Mouse (Mus musculus) testis, postnatal 14 days (tissue): ENCODE measurements around the gene Atrn.

Experiments
- DNase-seq: peaks from one replicate; pipeline ENCODE4 v3.0.0; 2021; ENCODE audit warnings: low spot score

Atrn gene

DNA sequence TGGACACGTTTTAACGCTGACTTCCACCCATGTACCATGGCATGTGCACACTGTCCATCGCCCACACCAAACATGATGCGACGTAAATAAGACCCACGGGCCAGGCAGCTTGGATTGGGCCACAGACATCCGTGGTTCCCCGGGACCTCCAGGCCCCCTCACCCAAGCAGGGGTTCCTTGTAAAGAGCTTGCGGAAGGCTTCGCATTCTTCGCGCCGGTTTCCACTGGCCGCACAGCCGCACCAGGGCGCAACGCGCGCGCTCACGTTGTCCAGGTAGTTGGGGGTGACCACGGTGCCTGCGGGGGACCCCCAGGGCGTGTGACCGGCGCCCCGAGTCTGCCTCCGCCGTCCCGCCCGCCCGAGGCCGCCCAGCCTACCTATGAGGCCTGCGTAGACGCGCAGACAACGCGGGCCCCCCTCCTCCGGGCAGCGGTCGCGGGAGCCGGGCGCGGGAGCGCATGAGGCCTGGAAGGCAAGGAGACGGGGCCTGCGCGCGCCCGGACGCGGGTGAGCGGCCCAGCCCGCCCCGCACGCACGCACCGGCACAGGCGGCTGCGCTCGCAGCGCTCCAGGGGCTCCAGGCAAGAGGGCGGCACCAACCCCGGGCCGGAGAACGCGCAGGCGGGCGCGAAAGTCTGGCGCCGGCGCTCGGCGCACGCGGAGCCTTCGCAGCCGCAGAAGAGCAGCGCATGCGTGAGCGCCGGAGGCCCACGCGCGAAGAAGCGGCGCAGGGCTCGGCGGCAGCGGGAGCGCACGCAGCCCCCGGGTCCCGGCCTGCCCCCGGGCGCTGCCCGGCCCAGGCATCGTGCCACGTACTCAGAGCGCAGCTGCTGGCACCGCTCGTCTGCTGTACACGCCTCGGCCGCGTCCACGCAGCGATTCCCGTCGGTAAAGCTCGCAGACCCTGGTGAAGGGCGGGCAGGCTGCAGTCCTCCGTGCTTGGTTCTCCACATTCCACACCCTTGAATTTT lies 134.8 kb downstream of the Atrn start:
- peak; percentile 42 for DNase-seq

DNA sequence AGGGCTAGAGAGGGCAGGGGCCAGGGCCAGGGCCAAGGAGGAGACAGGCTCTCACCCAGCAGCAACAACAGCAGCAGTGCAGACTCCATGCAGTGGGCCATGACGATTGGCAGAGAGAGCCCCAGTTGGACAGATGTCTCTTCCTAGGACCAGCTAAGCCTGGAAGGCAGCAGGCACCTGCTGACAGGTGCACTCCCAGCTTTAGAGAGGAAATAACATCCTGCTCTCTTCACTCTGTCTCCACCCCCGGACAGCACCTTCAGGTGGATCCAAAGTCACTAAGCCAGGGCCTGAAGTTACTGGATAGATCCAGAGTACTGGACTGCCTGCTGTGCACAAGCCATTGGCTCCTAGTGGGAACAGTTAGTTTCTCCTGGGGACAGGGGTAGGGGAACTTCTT lies 136.7 kb downstream of the Atrn start, which contains the start of gene Gfra4:
Gene Gfra4, minus strand, starts transcription at position 101 of the 400 bp plus-strand sequence.
- no peak for DNase-seq

DNA sequence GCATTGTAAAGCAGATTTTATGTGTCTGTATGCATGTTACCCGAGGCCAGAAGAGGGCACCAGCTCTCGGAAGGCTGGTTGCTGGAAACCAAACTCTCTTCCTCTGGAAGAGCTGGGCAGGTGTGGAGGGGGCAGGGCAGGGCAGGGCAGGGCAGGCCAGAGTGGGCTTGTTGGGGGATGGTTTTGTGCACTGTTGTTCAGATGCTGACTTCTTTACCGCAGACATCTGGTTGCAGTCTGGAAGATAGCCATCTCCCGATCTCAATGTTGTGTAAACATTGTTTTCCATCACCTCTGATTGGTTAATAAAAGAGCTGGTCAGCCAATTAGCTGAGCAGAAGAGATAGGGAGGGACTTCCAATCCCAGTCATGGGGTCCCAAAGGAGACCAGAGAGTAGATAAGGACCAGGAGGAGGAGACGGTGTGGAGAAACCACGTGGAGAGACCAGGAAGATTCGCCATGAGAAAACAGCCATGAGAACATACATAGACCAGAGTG lies 138.1 kb downstream of the Atrn start:
- DNase-seq, result no peak

DNA sequence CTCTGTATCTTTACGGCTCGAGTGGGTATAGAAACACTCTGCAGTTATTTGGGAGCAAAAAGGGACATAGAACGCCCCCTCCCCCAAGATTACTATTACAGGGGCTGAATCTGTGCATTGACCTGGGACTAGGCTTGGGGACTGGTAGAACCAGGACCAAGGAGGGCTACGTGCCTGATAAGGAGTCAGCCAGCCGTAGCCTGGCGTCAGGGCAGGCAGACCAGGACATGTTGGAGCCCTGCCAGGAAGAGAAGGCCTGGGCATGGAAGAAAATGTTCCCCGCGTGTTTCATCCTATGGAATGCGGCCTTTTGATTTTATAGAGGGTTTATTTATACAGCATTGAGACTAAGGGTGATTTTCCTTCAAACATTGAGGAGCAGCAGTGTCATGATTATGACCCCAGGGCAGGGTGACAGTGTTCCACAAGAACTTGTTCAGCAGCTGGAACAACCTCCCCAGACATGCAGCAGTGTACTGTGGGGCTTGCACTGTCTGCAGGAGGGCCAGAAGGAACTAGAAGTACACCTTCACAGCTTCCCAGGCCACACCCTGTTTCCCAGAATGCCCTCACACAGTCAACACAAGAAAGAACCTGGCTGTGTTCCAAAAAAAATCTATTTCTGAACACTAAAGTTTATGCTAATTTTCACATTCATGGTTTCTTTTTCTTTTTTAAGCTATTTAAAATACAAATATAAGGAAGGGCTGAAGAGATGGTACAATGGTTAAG lies 138.9 kb downstream of the Atrn start:
- DNase-seq, result no peak

DNA sequence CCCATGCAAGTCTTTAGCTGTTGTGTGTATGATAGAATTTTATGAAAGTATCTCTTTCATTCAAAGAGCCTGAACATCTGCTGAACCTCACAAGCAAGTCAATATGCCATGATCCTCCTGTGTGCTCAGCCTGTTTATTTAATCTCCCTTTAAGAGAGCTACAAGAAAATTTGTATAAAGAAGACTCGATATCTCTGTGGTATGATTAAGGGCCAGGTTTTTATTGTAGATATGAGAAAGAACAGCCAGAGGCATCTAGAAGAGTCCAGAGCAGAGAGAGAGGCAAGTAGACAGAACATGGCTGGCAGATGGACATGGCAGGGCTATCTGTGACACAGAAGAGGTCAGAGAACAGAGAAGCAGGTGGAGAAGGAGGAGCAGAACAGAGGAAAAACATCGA lies 139.7 kb downstream of the Atrn start:
- DNase-seq, result no peak

DNA sequence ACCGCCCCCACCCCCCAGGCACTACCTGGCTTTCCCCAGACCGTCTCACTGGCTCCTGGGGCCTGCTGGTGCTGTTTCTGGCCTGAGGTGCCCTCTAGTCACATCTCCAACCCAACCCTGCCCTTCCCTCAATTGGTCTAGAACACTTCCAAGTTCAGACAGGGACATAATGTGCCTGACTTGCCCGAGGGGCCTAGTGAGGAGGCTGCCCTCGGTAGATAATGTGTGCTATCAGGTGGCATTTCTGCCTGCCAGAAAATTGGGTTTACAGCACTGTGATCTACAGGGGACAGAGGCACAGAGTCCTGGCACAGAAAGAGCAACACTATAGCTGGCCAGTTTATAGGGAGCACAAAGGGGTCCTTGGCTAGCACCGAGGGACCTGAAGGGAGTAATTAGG lies 145.7 kb downstream of the Atrn start:
- no peak for DNase-seq

DNA sequence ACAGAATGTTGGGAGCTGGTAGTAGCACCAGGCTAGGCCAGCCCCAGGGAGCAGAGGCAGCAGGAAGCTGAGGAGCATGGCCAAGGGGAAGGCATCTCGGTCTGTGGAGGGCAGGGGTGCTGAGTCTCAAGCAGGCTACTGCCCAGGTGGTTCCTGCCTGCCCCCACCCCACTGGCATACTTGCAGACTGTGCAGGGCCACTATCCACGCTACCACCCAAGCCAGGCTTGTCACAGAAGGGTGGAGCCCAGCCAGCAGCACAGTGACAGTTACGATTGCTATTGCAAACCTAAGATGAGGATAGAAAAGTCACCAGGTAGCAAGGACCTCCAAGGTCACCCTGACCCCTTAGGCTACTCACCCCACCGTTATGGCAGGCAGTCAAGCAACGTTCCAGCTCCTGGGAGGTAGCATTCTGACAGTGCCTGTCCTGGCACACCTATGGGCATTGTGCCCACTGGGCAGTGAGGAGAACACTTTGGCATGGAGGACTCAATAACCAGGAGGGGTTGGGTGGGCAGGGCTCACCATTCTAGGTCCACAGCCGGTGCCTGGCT lies 146.6 kb downstream of the Atrn start:
- DNase-seq, result no peak

DNA sequence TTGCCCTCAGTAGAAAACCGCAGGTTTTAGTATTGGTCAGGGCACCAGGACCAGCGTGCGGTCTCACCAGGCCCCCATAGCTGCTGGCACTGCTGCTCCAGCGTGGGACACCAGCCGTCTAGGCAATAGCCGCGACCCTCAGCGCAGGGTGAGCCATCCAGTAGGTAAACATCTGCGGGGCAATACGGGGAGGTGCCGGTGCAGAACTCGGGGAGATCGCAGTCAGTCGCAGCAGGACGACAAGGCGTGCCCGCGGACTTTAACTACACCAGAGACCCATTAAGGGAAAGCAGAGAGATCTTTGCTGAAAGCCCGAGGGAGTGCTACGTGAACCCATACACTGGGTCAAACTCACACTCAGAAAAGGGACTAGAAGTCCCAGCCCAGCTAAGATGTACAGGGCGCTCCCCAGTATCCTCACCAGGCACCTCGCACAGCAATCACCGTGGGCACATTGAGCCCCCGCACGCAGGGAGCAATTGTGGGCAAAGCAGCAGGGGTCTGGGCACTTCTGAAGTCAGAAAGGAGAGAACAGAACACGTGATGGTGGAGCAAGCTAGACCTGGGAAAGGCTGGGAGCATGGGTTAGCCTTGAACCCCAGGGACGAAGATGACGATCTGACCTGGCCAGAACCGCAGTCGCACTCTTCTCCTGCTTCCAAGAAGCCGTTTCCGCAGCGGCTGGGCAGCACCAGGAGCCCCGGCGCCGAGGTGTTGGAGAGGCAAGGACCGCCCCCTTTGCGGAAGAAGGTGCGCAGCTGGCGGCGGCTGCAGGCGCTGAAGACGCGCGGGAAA lies 147.8 kb downstream of the Atrn start:
- no peak for DNase-seq

DNA sequence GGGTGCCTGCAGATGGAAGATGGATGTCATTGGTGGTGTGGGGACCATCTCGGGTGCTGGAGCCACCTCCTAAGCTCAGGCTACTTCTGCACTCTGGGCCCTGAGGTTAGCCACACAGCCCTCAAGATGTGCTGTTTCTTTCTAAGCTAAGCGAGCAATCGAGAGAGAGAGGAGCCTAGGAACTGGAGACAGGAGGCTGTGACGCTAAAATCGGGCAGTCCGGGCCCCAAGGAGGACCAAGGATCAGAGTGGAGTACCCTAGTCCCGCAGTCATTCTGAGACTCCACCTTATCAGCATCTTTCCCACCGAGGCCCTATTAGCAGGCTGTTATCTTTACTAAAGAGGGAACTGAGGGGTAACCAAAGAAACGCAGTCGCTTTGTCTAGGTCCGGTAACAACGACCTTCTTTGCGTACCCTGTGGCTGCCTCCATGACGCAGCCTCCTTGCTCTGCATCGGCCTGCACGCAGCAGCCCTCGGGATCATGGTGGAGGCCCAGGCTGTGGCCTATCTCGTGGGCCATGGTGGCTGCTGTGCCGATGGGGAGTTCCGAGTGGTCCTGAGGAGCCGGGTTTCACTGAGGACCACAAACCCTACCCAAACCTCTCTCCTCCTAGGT lies 148.5 kb downstream of the Atrn start:
- DNase-seq, result no peak

DNA sequence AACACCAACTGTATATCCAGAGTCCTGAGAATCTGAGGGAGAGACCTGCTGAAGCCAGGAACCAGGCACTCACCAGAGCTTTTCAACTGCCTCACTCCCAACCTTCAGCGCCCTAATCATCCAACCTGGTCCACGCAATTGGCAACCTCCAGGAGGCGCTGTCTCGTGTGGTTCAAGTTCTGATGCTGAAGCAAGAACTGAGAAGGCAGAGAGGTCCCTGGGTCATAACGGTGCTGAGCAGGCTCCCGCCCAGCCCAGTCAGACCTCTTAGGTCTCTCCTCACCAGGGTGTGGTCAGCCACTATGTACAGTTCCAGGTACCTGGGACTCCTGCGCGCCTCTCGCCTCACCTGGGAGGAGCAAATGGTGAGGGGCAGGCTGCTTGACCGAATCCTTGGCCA lies 149.3 kb downstream of the Atrn start:
- peak; percentile 51 for DNase-seq

DNA sequence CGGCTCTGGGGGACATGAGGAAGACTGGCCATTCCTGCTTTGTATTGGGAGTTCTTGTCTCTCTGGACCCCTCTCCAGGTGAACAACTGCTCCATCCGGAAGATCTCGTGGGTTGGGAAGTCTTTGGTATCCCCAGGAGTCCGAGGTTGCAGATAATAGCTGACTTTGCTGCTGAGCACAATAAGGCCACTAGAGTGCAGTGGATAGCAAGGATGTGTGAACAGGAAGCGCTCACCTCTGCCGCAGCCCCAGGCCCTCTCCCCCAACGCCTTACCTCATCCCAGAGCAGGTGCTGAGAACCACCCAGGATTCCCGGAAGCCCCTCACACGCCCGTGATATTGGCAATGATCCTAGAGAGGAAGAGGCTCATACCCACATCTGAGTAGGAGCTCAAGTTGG lies 149.9 kb downstream of the Atrn start:
- no peak for DNase-seq

DNA sequence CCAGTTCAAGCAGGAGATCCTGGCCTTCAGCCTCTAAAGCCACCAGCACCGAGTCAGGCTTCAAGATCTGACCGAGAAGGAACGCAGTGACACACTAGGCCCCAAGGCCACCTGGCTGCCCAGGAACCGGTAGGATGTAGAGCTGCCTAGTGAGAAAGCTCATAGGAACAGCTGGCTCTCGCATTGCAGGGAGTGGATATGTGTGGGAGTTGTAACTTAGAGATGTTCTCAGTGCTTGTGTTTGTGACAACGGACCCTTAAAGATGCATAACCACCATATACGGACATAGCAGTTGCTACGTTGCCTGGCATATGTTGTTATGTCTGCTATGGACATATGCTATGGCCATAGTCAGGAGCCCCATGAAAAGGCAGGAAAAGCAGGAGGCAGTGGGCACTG lies 152.4 kb downstream of the Atrn start:
- DNase-seq, result no peak

DNA sequence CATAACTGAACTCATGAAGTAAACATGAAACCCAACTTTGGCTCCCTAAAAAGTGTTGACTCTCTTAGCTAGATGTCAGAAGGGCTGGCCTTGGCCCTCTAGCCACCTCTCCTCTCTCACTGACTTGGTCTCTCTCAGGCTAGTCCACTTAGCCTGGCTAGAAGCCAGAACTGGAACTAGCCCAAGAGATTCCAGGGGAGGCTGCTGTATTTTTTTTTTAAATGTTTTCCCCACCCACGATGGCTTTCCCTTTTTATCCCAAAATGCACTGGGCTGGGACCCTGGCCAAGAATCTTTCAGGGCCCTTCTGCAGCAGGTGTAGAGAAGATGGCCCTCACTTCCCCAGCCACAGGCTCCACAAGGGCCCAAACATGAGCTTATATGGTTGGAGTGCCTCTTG lies 153.1 kb downstream of the Atrn start:
- DNase-seq, result peak; percentile 60

DNA sequence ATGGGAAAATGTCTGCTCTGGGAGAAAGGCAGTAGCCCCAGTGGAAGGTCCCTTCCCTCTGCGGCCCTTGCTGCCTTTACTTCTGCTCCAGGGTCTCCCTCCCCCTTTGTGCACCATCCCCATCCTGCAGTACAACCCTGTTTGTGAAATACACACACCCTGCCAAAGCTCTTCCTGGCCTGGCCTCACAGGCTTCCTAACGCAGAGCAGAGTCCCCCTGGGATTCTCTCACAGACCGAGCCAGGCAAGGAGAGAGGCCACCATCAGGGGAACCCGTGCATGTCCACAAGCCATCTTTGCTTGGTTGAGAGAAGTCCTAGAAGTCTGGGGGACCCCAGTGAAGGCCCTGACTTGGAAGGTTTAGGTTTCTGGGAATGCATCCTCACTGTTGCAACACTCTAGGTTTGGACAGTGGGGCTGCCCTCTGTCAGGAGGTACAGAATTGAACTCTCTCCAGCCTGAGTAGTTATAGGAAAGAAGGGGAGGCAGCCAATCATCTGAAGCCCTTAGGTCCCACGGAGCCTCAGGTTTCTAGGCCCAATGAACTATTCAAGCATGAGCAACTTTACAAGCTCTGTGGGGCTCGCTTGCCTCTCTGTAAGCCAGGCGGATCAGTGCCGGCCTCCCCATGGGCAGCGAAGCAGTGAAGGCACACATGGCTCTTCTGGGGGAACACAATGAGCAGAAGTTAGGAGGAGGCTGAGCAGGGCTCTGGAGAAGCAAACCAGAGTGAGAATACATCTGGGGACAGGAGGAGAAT lies 153.7 kb downstream of the Atrn start:
- no peak for DNase-seq

DNA sequence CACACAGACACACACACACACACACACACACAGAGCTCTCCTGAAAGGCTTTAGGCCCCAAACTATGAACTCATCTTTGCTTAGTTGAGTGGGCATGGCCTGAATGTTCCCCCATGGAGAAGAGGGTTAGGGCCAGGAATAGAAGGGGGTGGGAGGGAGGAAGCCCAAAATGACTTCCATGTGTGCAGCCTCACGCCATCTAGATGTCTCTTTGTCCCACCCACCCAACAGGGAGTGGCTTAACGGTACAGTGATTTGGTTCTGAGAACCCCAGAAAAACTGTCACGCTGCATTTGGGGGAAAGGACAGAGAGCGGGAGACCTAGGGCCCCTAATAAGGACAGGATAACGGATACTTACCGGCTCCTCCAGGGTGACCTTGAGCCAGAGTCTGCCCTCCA lies 154.5 kb downstream of the Atrn start:
- DNase-seq, result no peak

DNA sequence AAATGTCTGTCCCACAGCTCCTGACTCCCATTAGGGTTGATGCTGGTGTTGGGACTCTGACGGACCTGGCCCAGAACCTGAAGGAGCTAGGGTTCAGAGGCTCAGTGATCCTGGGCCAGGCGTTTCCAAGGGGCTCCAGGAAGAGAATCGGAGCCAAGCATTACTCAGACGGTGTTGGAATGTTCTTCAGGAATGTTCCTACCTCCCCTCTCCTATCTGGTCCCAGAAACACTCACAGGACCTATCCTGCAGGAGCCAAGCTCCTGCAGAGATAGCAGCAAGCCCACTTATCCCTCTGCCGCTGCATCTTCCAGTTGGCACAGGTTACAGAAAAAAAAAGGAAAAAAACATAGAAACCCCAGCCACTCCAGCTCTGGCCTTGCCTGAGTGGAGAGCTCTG lies 155.3 kb downstream of the Atrn start:
- DNase-seq, result no peak

DNA sequence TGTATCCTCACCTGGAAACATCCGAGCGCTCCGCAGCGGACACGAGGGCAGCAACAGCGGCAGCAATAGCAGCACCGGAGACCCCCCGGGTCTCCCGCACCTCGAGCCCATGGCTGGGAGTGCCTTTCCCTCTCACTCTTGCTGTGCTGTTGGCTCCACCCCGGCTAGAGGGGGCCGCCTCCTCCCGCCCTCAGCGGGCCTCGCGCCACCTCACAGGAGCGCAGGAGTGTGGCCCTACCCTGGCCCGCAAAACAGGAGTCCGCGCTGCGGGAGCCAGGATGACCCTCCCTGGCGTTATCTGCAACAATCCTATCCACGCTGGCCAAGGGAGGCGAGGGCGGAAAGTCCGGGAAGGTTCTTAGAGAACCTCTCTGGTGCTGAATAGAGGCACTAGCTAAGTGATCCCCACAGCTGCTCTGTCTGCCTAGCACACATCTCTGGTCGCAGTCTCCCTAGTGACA lies 157.1 kb downstream of the Atrn start, which contains the start of gene Adam33:
Gene Adam33, minus strand, starts transcription at position 411 of the 461 bp plus-strand sequence.
- DNase-seq, result no peak

DNA sequence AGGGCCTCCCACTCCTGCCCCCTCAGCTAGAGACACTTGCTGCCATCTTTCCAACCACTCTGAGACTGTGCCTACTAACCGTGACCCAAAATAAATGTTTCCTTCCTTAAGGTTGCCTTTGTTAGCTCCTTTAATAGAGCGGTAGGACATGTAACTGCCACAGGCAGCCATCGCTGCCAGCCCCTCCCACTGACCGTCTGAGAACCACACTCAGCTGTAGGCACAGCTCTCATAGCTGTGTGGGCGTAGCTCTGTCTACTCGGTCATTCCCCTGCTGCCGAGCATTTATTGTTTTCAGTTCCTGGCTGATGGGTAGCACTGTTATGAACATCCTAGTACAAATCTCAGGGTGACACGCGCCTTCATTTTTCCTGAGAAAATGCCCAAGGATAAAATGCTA lies 160.0 kb downstream of the Atrn start:
- no peak for DNase-seq

DNA sequence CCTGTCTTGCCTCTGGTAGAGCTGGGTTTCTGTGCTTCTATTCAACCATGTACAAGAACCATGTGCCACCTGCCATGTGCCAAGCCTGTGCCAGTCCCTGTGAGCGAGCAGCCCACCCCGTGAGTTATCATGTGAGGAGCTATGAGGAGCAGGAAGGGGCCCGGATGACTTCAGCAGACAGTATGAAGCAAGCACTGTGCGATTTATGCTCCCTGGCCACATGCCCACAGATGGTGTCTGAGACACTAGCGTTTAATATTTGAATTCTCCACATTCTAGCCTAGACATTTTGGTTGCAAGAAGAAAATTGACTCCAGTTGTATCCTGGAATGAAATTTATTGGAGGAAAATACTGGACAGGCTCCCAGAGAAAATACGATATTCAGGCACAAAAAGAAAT lies 161.2 kb downstream of the Atrn start:
- DNase-seq, result no peak

DNA sequence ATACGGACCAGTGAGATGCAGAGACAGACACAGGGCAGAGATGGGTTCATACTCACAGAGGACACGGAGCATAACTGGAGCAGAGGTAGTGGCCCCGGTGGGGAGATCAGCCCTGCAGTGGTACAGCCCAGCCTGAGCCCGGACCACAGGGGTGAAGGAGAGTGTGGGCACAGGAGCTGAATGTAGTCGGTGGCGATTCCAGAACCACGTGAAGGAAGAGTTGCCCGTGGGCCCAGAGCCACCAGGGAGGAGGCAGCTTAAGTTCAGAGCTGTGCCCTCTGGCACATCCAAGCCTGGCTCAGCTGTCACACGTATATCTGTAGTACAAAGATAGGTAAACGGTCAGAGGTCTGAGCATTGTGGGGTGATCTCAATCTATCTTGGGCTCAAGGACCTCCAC lies 166.2 kb downstream of the Atrn start:
- DNase-seq, result no peak
